Mouse (Mus musculus) adrenal gland, adult (tissue): ENCODE measurements around the gene Cxcl10.
A peak's percentile ranks its signal among the peaks of the same experiment; 100 is the strongest.

Experiments
- DNase-seq, 2 experiments: peaks; one replicate each; pipeline ENCODE4 v3.0.0; 2022 to 2023; ENCODE audit warnings: low spot score in 1 of 2; ENCODE audit not compliant: inconsistent age in 2 of 2

Gene Cxcl10

DNA sequence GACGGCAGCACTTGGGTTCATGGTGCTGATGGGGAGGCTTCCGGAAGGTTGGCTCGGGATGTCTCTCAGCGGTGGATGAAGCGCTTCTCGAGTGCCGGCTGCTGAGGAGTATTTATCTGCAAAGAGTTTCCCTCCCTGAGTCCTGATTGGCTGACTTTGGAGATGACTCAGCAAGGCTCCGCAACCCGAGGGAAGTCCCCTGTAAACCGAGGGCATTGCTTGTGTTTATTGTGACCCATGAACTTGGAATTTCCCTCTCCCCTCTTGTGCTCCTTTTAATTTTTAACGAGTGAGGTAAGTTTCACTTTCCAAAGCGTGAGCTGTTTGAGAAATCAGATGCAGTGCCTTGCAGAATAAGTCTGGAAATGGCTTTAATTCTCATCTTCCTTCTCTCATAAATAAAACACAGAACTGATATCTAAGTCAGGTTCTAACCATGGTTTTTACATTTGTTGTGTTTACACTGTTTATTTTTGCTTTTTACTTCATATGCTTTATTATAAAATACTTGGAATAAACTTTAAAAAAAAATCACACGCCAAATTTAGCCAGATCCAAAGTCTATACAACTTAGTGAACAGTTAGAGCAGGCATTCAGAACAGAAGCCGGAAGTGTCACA lies at the start of gene Cxcl10:
Gene Cxcl10 (minus strand): TSS at position 96 of the 620 bp plus-strand sequence.
- DNase-seq: peak; percentile 72 to 88

DNA sequence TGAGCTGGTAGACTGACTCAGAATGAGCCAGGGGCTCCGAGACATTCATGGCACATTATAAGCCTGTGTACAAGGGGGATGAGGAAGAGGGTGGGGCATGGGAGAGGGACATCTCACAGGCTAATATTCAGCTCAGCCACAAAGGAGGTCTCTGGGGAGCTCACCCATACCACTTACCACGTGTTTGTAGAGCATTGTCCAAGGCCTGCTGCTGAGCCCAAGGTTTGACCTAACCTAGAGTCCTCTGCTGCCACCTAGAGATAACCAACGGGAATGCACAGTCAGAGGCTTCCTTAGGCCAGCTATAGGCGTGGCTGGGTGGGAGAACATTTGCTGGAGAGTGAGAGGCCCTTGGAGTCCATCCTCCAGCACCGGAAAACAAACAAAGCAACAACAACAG lies 49.5 kb upstream of the Cxcl10 start:
- peak; percentile 68 to 92 for DNase-seq

DNA sequence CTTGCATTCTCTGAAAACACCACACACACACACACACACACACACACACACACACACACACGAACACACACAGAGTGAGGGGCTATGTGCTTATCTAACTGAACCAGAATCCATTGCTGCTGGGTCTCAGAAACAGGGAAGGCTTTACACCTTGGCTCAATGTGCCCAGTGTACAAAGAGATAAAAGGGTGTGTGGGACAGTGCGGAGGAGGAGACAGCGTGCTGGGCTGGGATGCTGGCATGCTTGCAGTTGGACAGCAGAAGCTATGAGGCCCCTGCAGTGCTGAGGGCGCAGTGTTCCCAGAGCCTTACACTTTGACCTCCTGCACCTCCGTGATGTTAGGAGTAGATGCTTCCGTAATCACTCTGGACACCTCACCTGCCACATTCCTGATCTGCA lies 47.8 kb upstream of the Cxcl10 start:
- no peak for DNase-seq

DNA sequence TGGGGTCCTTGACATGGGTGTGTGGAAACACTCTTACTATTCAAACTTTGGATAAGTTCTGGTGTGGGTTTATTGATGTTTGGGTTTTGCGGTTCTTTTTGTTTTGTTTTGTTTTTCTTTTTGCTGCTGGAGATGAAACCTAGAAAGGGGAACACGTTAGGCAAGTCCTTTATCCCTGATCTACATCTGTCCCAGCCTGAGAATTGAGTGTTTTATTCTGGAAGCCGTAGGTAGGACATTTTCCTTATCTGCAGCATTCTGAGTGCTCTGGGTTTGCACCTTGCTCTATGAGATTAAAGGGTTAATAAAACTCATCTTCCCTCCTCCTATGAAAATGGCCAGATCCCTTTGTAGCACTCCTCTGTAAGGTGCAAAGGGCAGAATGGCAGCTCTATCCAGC lies 47.1 kb upstream of the Cxcl10 start:
- no peak for DNase-seq

DNA sequence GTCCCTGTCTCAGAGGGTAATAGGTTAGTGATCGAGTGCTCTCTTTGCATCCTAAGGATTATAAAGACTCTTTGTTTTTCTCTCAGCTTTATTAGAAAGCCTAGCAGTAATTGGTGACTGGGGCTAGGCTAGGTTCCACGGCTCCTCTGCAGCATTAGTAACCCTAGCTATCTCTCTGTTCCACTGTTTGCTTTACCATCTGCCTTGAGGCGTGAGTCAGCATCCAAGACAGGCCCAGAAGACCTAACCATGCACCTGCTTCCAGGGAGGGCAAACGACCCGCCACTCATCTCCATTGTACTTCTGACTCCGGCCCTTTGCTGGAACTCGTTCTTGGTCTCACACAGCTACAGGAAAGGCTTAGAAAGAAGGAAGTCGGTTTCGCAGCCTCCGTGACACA lies 45.2 kb upstream of the Cxcl10 start:
- DNase-seq: peak in 1 of 2 experiments; percentile 22

DNA sequence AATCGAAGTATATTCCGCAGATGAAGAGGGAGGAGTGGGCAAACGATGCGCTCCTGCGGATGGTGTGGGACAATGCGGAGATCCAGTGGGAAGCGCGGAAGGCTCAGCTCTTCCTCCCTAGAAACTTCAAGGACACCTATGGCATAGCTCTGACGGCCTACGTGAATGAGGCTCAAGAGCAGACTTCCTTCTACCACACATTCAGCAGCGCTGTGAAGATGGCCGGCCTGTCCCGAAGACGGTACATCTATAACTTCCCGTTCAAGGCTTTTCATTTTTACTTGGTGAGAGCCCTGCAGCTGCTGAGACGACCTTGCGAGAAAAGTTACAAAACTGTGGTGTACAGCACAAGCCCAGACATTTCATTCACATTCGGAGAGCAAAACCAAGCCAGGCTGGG lies 43.9 kb upstream of the Cxcl10 start:
- peak in 1 of 2 experiments; percentile 44 for DNase-seq

DNA sequence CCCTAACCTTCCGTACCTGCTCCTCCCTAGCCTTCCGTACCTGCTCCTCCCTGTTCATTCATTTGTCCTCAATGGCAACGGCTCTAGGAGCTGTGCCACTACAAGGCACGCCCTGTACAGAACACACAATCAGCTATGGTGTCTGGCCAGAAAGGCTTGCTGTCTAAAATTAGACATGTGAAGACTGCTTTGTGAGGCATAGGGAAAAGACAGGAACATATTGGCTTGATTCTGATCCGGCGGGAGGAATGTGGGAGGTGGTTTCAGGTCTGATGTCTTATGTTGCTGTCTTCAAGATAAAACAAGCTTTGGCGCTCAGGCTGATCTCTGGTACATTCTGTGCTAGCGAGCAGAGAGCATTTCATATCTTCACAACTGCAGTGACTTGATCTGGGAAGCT lies 41.9 kb upstream of the Cxcl10 start:
- no peak for DNase-seq

DNA sequence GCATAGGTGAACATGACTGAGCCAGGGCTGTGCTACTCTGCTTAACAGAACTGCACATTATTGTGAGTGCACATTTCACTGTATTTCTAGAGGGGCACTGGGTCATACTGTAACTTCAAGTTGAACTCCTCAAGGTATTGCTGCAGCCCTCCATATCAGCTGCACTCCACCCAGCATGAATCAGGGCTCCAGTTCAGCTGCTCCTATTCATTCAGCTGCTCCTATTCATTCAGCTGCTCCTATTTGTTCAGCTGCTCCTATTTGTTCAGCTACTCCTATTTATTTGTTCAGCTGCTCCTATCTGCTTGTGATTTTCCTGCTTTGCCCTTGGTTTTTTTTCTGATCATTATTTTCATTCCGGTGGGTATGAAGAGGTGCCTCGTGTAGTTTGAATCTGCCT lies 41.3 kb upstream of the Cxcl10 start:
- DNase-seq: no peak

DNA sequence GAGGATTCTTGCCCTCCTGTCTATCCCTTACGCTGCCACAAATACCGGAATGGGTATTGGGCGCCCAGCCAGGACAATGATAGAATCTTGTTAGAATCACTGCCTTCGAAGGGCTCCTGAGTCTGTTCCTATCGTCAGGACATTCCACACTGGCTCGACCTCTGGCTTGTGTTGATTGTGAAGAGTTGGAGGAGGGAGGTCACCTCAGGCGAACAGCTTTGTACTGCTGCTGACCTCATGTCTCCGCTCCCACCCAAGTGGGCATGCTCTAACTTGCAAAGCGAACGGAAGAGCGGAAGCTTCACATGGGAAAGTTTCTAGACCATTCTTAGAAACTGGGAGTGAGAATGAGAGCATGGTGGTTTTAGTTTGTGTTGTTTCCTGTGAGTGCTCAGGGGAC lies 38.7 kb upstream of the Cxcl10 start:
- DNase-seq: peak; percentile 48 to 76

DNA sequence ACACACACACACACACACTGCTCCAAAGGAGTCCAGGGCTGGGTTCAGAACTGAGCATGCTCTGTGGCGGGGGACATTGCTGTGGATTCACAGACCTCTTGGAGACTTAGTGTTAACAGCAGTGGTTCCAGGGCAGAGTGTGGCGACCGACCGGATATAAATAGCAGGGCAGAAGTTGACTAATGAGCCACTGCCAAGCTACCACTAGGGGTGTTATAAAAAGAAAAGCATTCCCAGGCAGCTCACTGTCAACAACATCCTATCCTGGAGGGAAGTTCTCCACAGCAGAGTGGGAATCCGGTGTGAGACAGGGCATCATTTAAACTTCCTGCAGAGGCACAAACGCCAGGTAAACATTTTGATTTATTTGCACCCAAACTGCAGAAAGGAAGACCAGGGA lies 38.0 kb upstream of the Cxcl10 start:
- peak in 1 of 2 experiments; percentile 69 for DNase-seq

DNA sequence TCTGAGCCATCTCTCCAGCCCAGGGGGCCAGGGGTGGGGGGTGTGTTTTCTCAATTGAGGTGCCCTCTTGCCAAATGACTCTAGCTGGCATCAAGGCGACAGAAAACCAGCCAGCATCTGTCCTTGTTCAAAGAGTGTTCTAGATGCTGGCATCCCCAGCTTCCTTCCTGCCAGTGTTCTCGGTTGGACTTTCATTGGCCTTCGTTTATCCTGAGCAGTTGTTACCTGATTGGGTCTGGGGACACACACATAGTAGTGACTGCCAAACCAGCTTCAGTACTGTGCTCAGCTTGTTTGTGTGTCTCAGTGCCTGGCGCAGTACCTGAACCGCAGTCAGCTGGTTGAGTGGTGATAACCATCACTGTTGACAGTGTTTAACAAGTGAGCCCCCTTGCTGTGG lies 37.4 kb upstream of the Cxcl10 start:
- no peak for DNase-seq

DNA sequence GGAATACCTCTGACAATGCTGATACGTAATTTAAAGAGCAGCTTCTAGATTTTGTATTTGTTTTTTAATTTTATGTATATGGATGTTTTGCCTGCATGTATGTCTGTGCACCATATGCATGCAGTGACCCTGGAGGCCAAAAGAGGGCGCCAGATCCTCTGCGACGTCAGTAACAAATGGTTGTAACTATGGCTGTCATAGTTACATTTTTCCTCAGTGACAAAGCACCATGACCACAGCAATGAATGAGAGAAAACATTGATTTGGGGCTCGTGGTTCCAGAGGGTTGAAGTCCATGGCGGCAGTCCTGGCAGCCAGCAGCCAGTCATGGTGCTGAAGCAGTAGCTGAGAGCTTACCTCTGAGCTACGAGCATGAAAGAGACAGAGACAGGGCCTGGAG lies 36.2 kb upstream of the Cxcl10 start:
- DNase-seq: peak in 1 of 2 experiments; percentile 67

DNA sequence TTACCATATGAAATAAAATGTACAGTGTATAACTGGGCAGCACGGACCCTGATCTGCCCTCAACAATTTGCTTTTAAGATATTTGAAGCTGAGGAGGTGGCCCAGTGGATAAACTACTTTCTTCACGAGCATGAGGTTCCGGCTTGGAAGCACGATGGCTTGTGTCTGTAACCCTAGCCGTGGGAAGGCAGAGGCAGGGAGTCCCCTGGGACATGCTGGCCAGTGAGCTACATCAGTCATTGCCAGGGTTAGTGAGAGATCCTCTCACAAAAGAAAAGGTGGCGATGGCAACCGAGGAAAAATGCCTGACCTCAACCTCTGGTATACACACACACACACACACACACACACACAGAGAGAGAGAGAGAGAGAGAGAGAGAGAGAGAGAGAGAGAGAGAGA lies 35.1 kb upstream of the Cxcl10 start:
- DNase-seq: no peak

DNA sequence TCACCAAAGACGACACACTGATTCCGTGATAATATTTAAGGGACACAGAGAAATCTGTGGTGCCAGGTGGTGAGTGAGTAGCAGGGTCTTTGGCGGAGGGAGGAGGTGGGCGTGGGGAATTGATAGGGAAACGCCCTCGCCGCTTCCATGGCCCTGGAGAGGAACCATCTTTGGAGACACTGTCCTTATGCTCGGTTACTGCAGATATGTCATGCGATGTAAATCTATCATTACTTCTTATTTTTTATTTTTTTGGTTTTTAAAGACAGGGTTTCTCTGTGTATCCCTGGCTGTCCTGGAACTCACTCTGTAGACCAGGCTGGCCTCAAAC lies 33.6 kb upstream of the Cxcl10 start:
- DNase-seq: no peak

DNA sequence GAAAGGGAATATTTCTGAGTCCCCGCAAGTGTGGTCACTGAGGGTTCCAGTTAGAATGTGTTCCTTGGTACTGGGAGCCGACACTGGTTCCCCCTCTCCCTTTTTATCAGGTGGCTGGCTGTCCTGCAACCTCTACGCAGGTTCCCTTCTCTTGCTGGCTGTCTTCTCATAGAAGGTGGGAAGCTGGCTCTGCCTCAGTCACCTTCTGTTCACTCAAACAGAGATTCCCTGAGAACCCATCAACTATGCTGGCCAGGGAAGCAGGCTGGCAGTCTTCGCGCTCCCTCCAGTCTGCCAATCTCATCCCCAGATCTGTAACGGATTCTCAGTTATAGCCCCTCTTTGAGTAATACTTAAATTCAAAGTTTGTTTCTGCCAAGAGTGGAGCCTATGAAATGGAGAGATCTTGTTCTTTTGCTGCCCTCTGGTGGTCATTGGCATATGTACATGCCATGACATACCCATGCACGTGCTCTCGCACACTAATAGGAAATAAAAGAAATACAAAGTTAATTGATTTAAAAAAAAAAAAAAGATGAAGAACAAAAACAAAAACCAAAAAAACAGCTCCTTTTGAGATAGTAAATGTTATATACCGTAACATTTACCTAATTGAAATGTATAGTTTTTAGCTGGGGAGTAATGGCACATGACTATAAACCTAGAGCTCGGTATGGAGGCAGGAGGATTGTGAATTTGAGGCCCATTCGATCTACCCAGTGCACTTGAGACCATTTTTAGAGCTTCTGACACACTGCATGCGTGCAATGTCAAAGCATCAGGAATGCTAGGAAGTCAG lies 33.1 kb upstream of the Cxcl10 start:
- DNase-seq: peak; percentile 65 to 94

DNA sequence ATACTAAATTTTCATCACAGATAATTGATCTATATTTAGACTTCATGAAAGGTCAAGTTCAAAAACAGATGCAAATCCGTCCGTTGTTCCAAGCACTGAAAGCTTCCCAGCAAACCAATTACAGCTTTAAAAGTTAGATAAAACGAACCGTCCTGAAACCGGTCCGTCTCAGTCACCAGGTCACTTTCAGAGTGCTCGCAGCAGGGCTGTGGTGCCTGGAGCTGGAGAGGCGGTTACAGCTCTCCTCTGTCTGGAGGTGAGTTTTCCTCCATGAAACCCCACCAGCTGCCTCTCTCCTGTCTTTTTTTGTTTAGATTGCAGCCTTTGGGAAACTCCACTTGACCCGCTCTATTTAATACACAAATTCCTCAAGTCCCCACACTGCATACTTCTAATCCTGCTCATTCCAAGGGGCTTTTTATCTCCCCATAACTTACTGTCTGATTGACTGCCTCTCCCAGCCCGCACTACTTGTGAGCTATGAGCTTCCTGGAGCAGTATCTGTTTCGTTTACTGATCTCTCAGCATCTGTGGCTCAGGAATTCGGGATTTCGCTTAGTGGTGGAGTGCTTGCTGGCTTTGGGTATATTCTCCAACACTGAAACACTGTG lies 28.2 kb upstream of the Cxcl10 start:
- peak in 1 of 2 experiments; percentile 73 for DNase-seq

DNA sequence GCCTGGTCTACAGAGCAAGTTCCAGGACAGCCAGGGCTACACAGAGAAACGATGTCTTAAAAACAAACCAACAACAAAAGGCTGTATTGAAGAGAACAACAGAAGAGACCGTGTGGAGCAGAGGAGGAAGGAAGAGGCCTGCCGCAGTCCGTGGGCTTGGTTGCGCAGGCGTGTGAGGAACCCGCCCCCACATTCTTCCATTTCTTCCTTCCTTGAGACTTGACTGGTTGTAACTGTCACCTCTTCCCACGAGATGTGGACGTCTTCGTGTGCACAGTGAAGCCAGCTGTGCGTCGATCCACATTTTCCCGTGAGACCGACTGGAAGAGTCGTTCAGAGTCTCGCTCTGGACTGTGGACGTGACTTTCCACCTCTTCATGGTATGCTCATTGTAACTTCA lies 26.7 kb upstream of the Cxcl10 start:
- no peak for DNase-seq

DNA sequence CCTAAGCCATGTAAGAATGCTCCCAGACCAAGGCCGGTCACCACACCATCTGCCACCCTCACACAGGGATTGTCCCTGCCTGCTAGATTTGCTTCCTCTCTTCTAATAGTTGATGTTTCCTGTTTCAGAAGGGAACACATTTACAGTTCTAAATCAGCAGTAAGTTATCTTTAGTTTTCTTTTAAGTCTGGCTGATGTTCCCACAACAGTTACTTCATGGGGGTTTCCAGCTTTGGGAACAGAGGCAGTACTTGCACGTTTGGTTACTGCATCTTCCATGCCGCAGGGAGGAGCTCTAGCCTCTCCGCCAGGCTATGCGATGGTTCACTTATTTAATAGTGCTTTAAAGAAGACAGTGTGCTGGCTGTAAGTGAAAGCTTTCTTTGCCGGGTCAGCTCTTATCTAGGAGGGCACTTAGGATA lies 26.0 kb upstream of the Cxcl10 start:
- peak; percentile 73 to 88 for DNase-seq

DNA sequence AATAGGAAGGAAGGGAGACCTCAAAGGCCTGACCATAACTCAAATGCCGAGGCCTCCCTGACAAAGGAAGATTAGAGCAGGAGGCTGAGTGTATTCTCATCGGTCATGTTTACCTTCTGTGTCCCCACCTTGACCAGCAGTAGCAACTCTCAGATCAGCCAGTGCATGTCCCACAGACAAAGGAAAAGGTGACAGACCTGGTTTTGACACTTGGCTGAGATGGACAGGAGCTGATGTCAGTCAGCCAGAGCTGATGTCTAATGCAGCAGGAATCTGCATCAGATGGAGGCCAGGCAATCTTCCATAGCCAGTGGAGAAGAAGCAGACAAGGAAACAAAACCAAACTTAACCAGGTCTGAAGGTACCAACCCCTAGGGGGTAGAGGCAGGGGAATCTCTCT lies 23.9 kb upstream of the Cxcl10 start:
- DNase-seq: peak in 1 of 2 experiments; percentile 62

DNA sequence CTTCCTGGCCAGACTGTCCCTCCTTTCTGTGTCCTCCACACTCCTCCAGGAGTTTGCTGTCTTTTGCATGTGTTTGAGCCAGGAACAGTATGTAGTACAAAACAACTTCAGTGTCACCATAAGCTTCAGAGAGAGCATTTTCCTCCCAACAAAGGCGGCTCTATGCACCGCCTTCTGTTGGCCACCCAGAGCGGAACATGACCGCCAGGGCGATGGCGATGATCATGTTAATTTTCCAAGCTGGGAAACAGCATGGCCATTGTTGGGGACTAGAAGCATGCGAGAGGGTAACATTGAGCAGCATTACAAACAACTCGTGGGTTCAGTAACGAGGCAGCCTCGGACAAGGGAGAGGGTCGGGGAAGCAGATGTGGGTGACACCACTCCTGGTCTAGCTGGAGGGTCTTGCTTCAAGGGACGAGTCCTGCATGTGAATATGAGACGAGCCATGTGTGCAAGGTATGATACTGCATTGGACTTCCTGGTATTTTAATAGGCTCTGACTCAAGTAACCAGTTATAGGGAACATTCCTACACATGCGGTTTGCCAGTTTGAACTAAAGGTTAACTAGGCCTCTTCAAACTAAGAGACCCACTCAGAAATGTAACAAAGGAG lies 22.8 kb upstream of the Cxcl10 start:
- DNase-seq: no peak

DNA sequence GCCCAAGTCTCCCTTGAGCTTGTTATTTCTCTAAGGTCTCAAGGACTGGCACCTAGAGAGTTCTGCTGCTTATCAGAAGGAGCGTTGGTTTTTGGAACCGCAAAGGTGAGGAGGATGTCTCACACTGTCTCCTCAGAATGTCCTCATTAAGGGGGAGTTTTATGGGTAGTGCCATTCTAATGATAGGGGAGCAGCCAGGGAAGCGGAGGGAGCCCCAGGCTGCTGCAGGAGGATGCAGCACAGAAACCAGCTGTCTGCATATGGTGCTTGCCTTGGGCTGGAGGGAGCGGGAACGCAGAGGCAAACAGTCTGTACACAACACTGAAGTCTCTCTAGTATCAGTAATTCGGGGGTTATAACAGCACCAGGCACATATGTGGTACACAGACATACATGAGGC lies 22.2 kb upstream of the Cxcl10 start:
- DNase-seq: no peak

DNA sequence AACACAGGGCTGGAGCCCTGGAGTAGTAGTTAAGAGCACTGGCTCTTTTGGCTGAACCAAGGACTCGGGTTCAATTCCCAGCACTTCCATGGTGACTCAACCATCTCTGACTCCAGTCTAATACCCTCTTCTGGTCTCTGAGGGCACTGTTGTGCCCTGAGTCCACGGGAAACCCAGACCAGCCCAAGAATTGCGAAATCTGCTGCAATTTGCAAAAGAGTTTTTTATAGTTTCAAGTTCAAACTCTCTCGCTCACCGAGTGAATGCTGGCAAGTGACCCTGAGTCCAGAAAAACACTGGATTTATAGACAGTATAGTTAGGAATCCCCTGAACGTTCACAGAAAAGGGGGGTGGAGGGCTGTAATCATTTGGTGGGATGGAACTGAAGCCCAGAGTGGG lies 21.7 kb upstream of the Cxcl10 start:
- DNase-seq: peak in 1 of 2 experiments; percentile 65
